8 mouse cellular contexts compared by ENCODE assay signal in genomic region chr10:84450654-84451053, GRCm38 (mm10). TPM values are rescaled to one million over a fixed set of nuclear protein-coding genes. Genes with fewer than 3 reads are reported as not detected.
DNase-seq lines count a peak whose midpoint lies in the region; ATAC-seq lines count a peak whose summit lies in the region.

No protein-coding gene starts in this region.

- 4% methylated on average over 10 of the region's 10 CpGs for WGBS in forebrain, embryonic 13.5 days
- 4% methylated on average over 10 of the region's 10 CpGs for WGBS in hindbrain, embryonic 11.5 days

- H3K9ac ChIP-seq in forebrain, embryonic 13.5 days: no peak overlapping the region
- no peak overlapping the region for H3K9ac ChIP-seq in hindbrain, embryonic 11.5 days (ENCODE audit: low read depth, low read length)

- peaks cover 8% of the 10 kb centered on the region for H3K4me1 ChIP-seq in forebrain, embryonic 13.5 days
- H3K4me1 ChIP-seq in hindbrain, embryonic 11.5 days (replicated peaks; ENCODE audit: control insufficient read depth, insufficient read depth, low read length): peaks cover 2% of the 10 kb centered on the region

- H3K27me3 ChIP-seq in forebrain, embryonic 13.5 days: no peaks in the 10 kb centered on the region; the same call in 1 of the 2 replicates
- H3K27me3 ChIP-seq in hindbrain, embryonic 11.5 days (ENCODE audit: control insufficient read depth, insufficient read depth, low read length): no peaks in the 10 kb centered on the region

- H3K4me3 ChIP-seq in forebrain, embryonic 13.5 days: no peak overlapping the region
- H3K4me3 ChIP-seq in hindbrain, embryonic 11.5 days (ENCODE audit: low read depth, low read length): no peak overlapping the region

- ATAC-seq in forebrain, embryonic 13.5 days: peak; percentile 74
- ATAC-seq in hindbrain, embryonic 11.5 days (ENCODE audit: low FRiP score): 0 out of 2 replicates have a peak, but pooled peaks have one; percentile 34

- H3K36me3 ChIP-seq in forebrain, embryonic 13.5 days (ENCODE audit: poor library complexity, severe bottlenecking): no peaks in the 10 kb centered on the region
- no peaks in the 10 kb centered on the region for H3K36me3 ChIP-seq in hindbrain, embryonic 11.5 days (ENCODE audit: control insufficient read depth, insufficient read depth, low read length)

- H3K4me2 ChIP-seq in forebrain, embryonic 13.5 days: no peak overlapping the region
- no peak overlapping the region for H3K4me2 ChIP-seq in hindbrain, embryonic 11.5 days (replicated peaks; ENCODE audit: low read depth, low read length)

- no peak overlapping the region for H3K27ac ChIP-seq in forebrain, embryonic 13.5 days
- no peak overlapping the region for H3K27ac ChIP-seq in hindbrain, embryonic 11.5 days (ENCODE audit: low read depth, low read length)

- peak; percentile 76 for DNase-seq in ES-CJ7 (ENCODE audit: low read depth, low spot score)
- peak; percentile 40 for DNase-seq in c-Kit-positive CD71-positive TER-119-negative erythroid progenitor cells, embryonic 14.5 days (ENCODE audit: low read depth)
- peak; percentile 94 for DNase-seq in hindbrain, embryonic 11.5 days (ENCODE audit: low spot score)
- DNase-seq in layer of hippocampus, adult 9-10 months (ENCODE audit: low spot score): peak; percentile 93
- peak; percentile 91 for DNase-seq in lung, postnatal 36 days
- peak; percentile 83 for DNase-seq in right cerebral cortex, adult 18-20 months
- peak; percentile 68 to 74 for DNase-seq in urinary bladder, adult 18-20 months (ENCODE audit: low spot score in 2 of 2)

- no peaks in the 10 kb centered on the region for H3K9me3 ChIP-seq in forebrain, embryonic 13.5 days (replicated peaks)
- H3K9me3 ChIP-seq in hindbrain, embryonic 11.5 days (ENCODE audit: control insufficient read depth, low read length): no peaks in the 10 kb centered on the region

RNA-seq across cellular contexts. Expression of gene Nuak1, which starts 10.3 kb away (rescaled TPM):
- 5.3 and 7.4 TPM in 2 replicates for polyA plus RNA-seq in forebrain, embryonic 13.5 days (2015; fragmentation: Nextera tagmentation; extraction: Ambion mirVana)
- 5.1 and 5.7 TPM in 2 replicates for polyA plus RNA-seq in hindbrain, embryonic 11.5 days (2014; fragmentation: Nextera tagmentation; extraction: Ambion mirVana)

Comparison
In these comparisons a context has a peak if more than half of its experiments do, and no peak if none do; other contexts are left out.
1. DNase-seq: peak in every context shown above with its lines; median percentile 94 in hindbrain, embryonic 11.5 days; 93 in layer of hippocampus, adult 9-10 months; 91 in lung, postnatal 36 days; 83 in right cerebral cortex, adult 18-20 months; 76 in ES-CJ7; 71 in urinary bladder, adult 18-20 months; 40 in c-Kit-positive CD71-positive TER-119-negative erythroid progenitor cells, embryonic 14.5 days.